Mouse (Mus musculus): ENCODE measurements around the gene Tbc1d22b. TPM values are rescaled to one million over a fixed set of nuclear protein-coding genes. Genes with fewer than 3 reads are reported as not detected.

The Tbc1d22b gene
- polyA plus RNA-seq, 1 experiment = 15.5 TPM

- no peak for DNase-seq (ENCODE audit: low read depth in 1 of 2, low spot score in 2 of 2)
- no peak overlapping the region for H3K4me3 ChIP-seq (ENCODE audit: extremely low read depth, insufficient read depth, insufficient read length)
- WGBS = 83% methylated on average over 2 of the region's 2 CpGs
- TF ChIP-seq POLR2A (IDR thresholded peaks at IDR 0.05; ENCODE audit: low read depth, low read length) = no peak
- TF ChIP-seq CTCF (IDR thresholded peaks at IDR 0.05; ENCODE audit: extremely low read depth, insufficient read depth, insufficient read length, insufficient replicate concordance) = no peak
- H3K27me3 ChIP-seq (ENCODE audit: control insufficient read depth, insufficient read depth, low read length) = no peaks in the 10 kb centered on the region
- H3K36me3 ChIP-seq (ENCODE audit: control insufficient read depth, insufficient read depth, low read length) = no peaks in the 10 kb centered on the region
- no peak overlapping the region for H3K27ac ChIP-seq (ENCODE audit: insufficient read depth, low read length)
- no peaks in the 10 kb centered on the region for H3K4me1 ChIP-seq (ENCODE audit: control insufficient read depth, insufficient read depth, insufficient read length)
These were observed 24.0 kb upstream of the Tbc1d22b start for GRCm38 (mm10) chr17:29525613-29526012.

GRCm38 (mm10) chr17:29528568-29529187 lies 20.9 kb upstream of the Tbc1d22b start:
- H3K27ac ChIP-seq (ENCODE audit: insufficient read depth, low read length) = no peak overlapping the region
- no peak for TF ChIP-seq POLR2A (IDR thresholded peaks at IDR 0.05; ENCODE audit: low read depth, low read length)
- peak; percentile 29; the same call in 1 of the 2 replicates for TF ChIP-seq CTCF (IDR thresholded peaks at IDR 0.05; ENCODE audit: extremely low read depth, insufficient read depth, insufficient read length, insufficient replicate concordance)
- no peak overlapping the region for H3K4me3 ChIP-seq (ENCODE audit: extremely low read depth, insufficient read depth, insufficient read length)
- 81% methylated on average over 8 of the region's 8 CpGs for WGBS
- DNase-seq (ENCODE audit: low read depth in 1 of 2, low spot score in 2 of 2) = no peak
- H3K36me3 ChIP-seq (ENCODE audit: control insufficient read depth, insufficient read depth, low read length) = no peaks in the 10 kb centered on the region
- no peaks in the 10 kb centered on the region for H3K27me3 ChIP-seq (ENCODE audit: control insufficient read depth, insufficient read depth, low read length)
- H3K4me1 ChIP-seq (ENCODE audit: control insufficient read depth, insufficient read depth, insufficient read length) = peaks cover 5% of the 10 kb centered on the region; the same call in 1 of the 2 replicates

GRCm38 (mm10) chr17:29530508-29530907 lies 19.1 kb upstream of the Tbc1d22b start:
- TF ChIP-seq CTCF (IDR thresholded peaks at IDR 0.05; ENCODE audit: extremely low read depth, insufficient read depth, insufficient read length, insufficient replicate concordance) (no peak), POLR2A (IDR thresholded peaks at IDR 0.05; ENCODE audit: low read depth, low read length) (no peak)
- no peak overlapping the region for H3K4me3 ChIP-seq (ENCODE audit: extremely low read depth, insufficient read depth, insufficient read length)
- DNase-seq (ENCODE audit: low read depth in 1 of 2, low spot score in 2 of 2) = no peak
- WGBS = 71% methylated on average over 6 of the region's 6 CpGs
- no peaks in the 10 kb centered on the region for H3K36me3 ChIP-seq (ENCODE audit: control insufficient read depth, insufficient read depth, low read length)
- no peak overlapping the region for H3K27ac ChIP-seq (ENCODE audit: insufficient read depth, low read length)
- no peaks in the 10 kb centered on the region for H3K27me3 ChIP-seq (ENCODE audit: control insufficient read depth, insufficient read depth, low read length)
- peaks cover 5% of the 10 kb centered on the region; the same call in 1 of the 2 replicates for H3K4me1 ChIP-seq (ENCODE audit: control insufficient read depth, insufficient read depth, insufficient read length)

- Histone ChIP-seq H3K4me1 (ENCODE audit: control insufficient read depth, insufficient read depth, insufficient read length) (peaks cover 5% of the 10 kb centered on the region; the same call in 1 of the 2 replicates), H3K4me3 (ENCODE audit: extremely low read depth, insufficient read depth, insufficient read length) (no peak overlapping the region), H3K36me3 (ENCODE audit: control insufficient read depth, insufficient read depth, low read length) (no peaks in the 10 kb centered on the region), H3K27me3 (ENCODE audit: control insufficient read depth, insufficient read depth, low read length) (0 out of 2 replicates have a peak, but pooled peaks cover 1% of the 10 kb centered on the region), H3K27ac (ENCODE audit: insufficient read depth, low read length) (peak overlapping the region; percentile 58; the same call in 1 of the 2 replicates)
- DNase-seq (ENCODE audit: low read depth in 1 of 2, low spot score in 2 of 2) = no peak
- WGBS = 65% methylated on average over 9 of the region's 9 CpGs
- TF ChIP-seq CTCF (IDR thresholded peaks at IDR 0.05; ENCODE audit: extremely low read depth, insufficient read depth, insufficient read length, insufficient replicate concordance) (0 out of 2 replicates have a peak, but pooled peaks have one; percentile 7), POLR2A (IDR thresholded peaks at IDR 0.05; ENCODE audit: low read depth, low read length) (no peak)
These were observed 18.3 kb upstream of the Tbc1d22b start for GRCm38 (mm10) chr17:29531278-29531677.

- peak overlapping the region; percentile 58 for H3K27ac ChIP-seq (ENCODE audit: insufficient read depth, low read length)
- DNase-seq (ENCODE audit: low read depth in 1 of 2, low spot score in 2 of 2) = peak; percentile 60 to 73
- peaks cover 5% of the 10 kb centered on the region; the same call in 1 of the 2 replicates for H3K4me1 ChIP-seq (ENCODE audit: control insufficient read depth, insufficient read depth, insufficient read length)
- WGBS = 3% methylated on average over 10 of the region's 10 CpGs
- H3K4me3 ChIP-seq (ENCODE audit: extremely low read depth, insufficient read depth, insufficient read length) = no peak overlapping the region
- TF ChIP-seq POLR2A (IDR thresholded peaks at IDR 0.05; ENCODE audit: low read depth, low read length) (no peak), CTCF (IDR thresholded peaks at IDR 0.05; ENCODE audit: extremely low read depth, insufficient read depth, insufficient read length, insufficient replicate concordance) (no peak)
- 0 out of 2 replicates have a peak, but pooled peaks cover 1% of the 10 kb centered on the region for H3K27me3 ChIP-seq (ENCODE audit: control insufficient read depth, insufficient read depth, low read length)
- no peaks in the 10 kb centered on the region for H3K36me3 ChIP-seq (ENCODE audit: control insufficient read depth, insufficient read depth, low read length)
These were observed 17.7 kb upstream of the Tbc1d22b start for GRCm38 (mm10) chr17:29531757-29532384.

GRCm38 (mm10) chr17:29533866-29534265 lies 15.7 kb upstream of the Tbc1d22b start:
- Histone ChIP-seq H3K27me3 (ENCODE audit: control insufficient read depth, insufficient read depth, low read length) (0 out of 2 replicates have a peak, but pooled peaks cover 1% of the 10 kb centered on the region), H3K4me3 (ENCODE audit: extremely low read depth, insufficient read depth, insufficient read length) (no peak overlapping the region), H3K4me1 (ENCODE audit: control insufficient read depth, insufficient read depth, insufficient read length) (peaks cover 5% of the 10 kb centered on the region; the same call in 1 of the 2 replicates), H3K36me3 (ENCODE audit: control insufficient read depth, insufficient read depth, low read length) (no peaks in the 10 kb centered on the region), H3K27ac (ENCODE audit: insufficient read depth, low read length) (peak overlapping the region; percentile 50; the same call in 1 of the 2 replicates)
- WGBS = 63% methylated on average over 11 of the region's 11 CpGs
- TF ChIP-seq CTCF (IDR thresholded peaks at IDR 0.05; ENCODE audit: extremely low read depth, insufficient read depth, insufficient read length, insufficient replicate concordance) (no peak), POLR2A (IDR thresholded peaks at IDR 0.05; ENCODE audit: low read depth, low read length) (no peak)
- no peak for DNase-seq (ENCODE audit: low read depth in 1 of 2, low spot score in 2 of 2)
